Mouse (Mus musculus) spleen, embryonic (tissue): ENCODE results near the gene Guca1a.
"Not testable (repeated sequence)": the region's sequence is repeated elsewhere in the genome, so short reads cannot be mapped to it uniquely, and the experiment has no call there.

Experiments used
- CTCF ChIA-PET: fragments of 350-600 bp; sonication (Branson Sonifier 250); formaldehyde crosslinking; loops from one replicate; lab custom pipeline; 2022; lab: Charles Lee

Guca1a gene

DNA sequence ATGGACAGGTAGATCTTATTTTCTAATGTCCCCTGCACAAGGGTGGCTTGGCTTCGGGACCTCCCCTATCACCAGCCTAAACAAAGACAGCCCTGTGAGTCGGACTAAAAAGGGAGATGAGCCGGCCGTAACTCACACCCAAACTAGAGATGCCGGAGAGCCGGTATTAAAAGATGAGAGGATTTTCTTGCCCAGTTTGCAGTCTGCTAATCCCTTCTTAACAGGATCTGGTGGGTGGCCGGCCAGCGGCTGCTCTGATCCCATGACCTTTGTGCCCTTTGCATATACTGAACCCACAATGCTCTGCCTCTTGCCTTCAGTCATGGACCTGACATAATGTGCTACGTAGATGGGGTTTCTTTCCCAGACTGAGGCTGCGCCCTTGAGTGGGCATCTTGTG lies at the start of gene Guca1a:
Gene Guca1a, minus strand, starts transcription at position 134 of the 400 bp plus-strand sequence.
- CTCF ChIA-PET = interaction anchor here (0.9 kb wide), 1 partner anchor 195 kb away, joined by 3 read pairs; no protein-coding TSS in a partner anchor

- CTCF ChIA-PET = interaction anchor here (0.6 kb wide), 1 partner anchor 727 kb away, joined by 4 read pairs; no protein-coding TSS in a partner anchor
Observed at GRCm38 (mm10) chr17:47449432-47449831, 49.0 kb upstream of the Guca1a start.

- CTCF ChIA-PET = no interaction called here
Observed at GRCm38 (mm10) chr17:47448523-47449372, 48.4 kb upstream of the Guca1a start.

- CTCF ChIA-PET = interaction anchor here (0.7 kb wide), 1 partner anchor 285 kb away, joined by 3 read pairs; no protein-coding TSS in a partner anchor
Observed at GRCm38 (mm10) chr17:47446561-47446960, 46.2 kb upstream of the Guca1a start.

DNA sequence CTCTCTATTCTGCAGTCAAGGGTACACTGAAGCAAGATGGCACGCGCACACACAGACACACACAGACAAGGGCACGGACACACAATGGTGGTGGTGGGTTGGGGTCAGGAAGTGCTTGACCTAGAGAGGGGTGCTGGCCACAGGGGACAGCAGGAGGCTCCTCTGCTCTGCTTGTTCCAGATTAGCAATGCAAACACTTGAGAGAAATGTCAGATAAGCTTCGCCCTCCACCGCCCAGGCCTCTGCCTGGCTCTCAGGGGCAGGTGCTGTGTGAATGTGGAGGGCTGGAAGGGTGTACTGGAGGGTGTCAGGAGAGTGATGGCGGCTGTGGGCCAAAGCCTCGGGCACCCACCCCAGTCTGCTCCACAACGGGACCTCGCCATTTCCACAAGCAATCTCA lies 45.6 kb upstream of the Guca1a start:
- CTCF ChIA-PET = no interaction called here

DNA sequence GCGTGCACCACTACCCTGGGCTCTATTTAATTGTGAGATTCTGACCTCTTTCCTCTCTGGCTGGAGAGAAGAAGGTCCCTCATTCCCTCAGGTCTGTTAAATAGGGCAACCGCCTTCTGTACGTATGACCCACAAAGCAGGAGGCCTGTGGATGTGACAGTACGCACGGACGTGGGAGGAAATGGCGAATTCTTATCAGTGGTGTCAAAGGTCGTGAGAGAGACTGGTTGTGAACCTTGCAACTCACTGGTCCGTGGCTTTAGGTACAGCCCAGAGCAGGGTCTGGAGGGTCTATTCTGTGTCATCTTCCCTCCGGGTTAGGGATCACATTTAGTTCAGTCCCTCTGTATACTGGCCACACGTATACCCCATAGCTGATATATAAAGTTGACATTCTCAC lies 45.1 kb upstream of the Guca1a start:
- CTCF ChIA-PET = no interaction called here

DNA sequence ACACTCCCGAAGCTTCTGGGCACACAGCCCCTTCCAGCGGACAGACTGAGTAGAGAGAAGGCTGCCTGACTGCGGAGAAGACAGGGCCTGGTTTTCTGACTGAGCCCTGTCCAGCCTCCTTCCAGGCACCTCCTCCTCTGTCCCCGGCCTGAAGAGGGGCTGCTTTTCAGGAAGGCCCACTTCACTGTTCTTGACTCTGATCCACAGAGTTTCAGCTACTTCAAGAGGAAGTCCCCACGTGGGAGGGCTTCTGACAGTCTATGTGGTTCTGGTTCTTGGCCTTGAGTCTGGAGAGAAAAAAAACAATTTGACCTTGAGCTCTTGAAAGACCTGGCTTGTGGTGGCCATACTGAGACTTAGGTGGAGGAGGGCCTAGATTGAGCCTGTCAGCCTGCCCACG lies 43.7 kb upstream of the Guca1a start:
- CTCF ChIA-PET = no interaction called here

- CTCF ChIA-PET = no interaction called here
Observed at GRCm38 (mm10) chr17:47442271-47442670, 41.9 kb upstream of the Guca1a start.

DNA sequence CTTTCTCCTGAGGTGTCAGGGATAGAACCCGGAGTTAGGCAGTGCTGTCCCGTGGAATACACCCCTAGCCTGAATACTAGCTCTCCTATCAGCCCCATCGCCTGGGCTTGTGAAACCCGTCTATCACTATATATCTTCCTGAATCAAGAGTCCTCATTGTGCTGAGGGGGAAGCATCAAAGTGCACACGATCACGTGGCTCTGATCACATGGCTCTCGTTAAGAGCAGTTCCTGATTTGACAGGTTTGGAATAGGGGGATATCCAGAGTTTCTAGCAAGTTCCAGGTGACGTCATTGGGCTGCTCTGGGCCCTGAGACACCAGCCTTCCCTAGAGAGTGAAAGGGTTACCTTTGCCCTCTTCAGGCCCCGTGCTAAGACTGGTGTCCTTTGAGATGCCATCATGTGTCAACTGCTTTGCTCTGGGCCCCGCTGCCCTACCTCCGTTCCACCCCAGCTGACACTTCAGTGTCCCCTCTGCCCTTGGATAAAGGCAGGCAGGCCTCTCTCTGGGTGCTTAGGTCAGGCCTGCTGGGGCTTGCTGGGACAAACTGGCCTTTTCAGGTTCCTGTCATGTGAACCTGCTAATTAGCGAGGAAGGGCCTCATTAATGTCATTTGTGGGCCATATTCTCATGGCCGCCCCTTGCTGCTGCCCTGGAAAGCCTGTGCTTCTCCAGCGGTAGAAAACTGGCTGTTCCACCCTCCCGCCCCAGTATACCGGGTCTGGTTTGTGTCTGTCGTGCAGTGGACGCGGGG lies 41.1 kb upstream of the Guca1a start:
- CTCF ChIA-PET = no interaction called here

GRCm38 (mm10) chr17:47440359-47440890 lies 40.0 kb upstream of the Guca1a start:
- CTCF ChIA-PET = no interaction called here

DNA sequence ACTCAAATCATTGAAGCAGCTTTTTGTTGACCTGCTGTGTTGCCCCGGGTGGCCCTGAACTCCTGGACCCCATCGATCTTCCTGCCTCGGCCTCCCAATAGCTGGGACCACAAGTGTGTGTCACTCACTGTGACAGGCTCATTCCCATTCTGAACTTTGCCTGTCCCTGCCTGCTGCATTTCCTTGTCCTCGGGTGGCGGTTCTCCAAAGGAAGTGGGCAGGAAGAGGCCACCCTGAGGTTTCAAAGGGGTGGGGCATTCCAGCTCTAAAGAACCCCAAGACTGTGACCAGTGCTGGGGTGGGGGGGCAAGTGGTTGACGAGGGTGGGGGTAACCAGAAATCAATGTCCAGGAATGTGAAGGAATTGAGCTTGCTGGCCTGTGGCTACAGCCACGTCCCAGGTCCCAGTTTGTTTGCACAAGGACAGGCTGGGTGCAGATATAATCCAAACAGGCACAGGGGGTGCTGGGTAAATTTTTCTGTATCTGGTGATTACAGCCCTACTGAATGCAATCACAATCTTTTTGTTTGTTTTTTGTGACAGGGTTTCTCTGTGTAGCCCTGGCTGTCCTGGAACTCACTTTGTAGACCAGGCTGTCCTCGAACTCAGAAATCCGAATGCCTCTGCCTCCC lies 39.1 kb upstream of the Guca1a start:
- CTCF ChIA-PET = no interaction called here

GRCm38 (mm10) chr17:47438611-47439010 lies 38.2 kb upstream of the Guca1a start:
- CTCF ChIA-PET = no interaction called here

DNA sequence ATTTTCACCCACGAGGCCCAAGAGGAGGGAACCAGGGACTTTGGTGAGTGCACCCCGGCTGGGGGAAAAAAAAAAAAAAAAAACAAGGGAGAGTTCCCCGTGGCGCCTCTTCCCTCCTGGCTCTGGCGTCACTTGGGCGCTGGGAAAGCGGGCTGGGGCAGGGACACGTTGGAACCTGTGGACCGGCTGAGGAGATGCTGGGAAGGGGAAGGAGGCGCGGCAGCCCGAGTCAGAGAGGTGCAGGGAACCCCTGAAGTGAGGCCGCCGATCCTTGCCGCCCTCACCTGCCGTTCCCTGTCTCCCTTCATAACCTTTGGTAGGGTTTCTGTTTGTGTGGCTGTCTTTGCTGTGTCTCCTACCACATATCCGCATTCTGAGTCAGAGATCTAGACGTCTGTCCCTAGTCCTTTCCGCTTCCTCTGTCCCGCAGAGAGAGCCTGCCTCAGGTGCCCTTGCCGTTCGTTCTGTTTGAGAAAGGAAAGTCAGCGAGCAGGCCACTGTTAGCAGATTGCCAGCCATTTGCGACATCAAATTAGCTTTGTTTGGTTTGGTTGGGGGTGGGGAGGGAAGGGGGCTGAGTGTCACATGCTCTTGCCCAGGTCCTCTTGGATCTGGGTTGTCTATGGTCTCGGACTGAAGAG lies 36.6 kb upstream of the Guca1a start, which contains the start of gene 1700001C19Rik:
Gene 1700001C19Rik, minus strand, starts transcription at position 470 of the 641 bp plus-strand sequence.
- CTCF ChIA-PET = interaction anchor here (0.6 kb wide), 1 partner anchor 49 kb away, joined by 3 read pairs; no protein-coding TSS in a partner anchor

- CTCF ChIA-PET = no interaction called here
Observed at GRCm38 (mm10) chr17:47436156-47436906, 35.9 kb upstream of the Guca1a start, which contains the start of gene AI661453. Gene AI661453, plus strand, starts transcription at chr17:47436615.

DNA sequence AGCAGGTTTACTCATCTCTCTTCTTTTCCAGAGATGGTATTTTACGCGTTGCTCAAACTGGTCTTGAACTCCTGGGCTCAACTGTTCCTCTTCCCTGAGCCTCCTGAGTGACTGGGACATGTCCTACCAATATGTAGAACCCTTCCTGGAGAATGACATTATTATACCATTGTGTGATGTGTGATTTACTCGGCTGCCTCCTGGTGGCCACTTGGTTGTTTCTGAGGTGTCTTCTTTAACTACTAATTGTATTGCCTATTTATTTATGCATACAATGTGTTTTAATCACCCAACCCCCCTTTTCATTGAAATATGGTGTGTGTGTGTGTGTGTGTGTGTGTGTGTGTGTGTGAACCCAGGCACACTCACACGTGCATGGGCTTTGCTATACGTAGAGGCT lies 30.4 kb upstream of the Guca1a start:
- CTCF ChIA-PET = no interaction called here

GRCm38 (mm10) chr17:47428831-47429304 lies 28.5 kb upstream of the Guca1a start:
- CTCF ChIA-PET = no interaction called here

- CTCF ChIA-PET = no interaction called here
Observed at GRCm38 (mm10) chr17:47427316-47427715, 26.9 kb upstream of the Guca1a start.

DNA sequence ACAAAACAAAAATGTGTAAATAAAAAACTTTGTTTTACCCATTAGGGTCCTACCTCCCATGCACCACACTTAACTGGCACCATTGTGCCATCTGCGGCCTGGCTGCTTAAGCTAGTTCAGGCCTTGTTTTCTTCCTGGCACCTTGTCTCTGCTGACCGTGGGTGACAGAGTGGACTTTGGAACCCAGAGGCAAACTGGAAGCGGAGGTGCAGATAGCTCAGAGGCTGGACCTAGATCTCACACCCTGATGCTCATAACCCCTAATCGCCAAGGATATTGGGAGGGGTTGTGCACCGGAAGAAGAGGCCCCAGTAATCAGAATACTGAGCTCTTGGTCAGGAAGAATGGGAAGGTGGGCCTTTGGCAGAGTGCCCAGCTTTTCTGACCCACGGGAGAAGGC lies 23.8 kb upstream of the Guca1a start:
- CTCF ChIA-PET = no interaction called here

- CTCF ChIA-PET = not testable (repeated sequence)
Observed at GRCm38 (mm10) chr17:47422616-47423015, 22.2 kb upstream of the Guca1a start.

GRCm38 (mm10) chr17:47421566-47421965 lies 21.2 kb upstream of the Guca1a start:
- CTCF ChIA-PET = no interaction called here
